Comparison of ENCODE assay signal across 13 mouse cellular contexts in the genomic region with DNA sequence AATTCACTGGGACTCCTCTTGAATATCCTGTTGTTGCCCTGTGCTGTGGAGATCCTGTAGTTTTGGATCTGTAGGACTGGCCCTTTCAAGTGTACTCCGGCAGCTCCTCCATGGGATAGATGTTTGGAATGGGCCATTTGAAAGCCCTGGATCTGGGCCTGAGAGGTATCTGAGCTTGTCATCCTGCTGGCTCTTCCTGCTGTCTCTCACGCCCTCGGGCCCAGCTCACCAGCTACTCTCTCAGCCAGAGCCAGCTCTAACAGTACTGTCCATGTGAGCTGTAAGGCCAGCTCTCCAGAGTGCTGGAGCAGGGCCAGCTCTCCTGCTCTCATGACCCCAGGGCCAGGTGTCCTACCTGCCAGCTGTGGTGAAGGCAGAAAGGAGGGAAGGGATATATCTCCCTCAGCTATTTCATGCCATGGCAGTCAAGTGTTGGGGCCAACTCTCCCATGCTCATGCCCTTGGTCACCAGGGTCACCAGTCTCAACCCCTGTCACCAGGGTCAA. TPM values are rescaled to one million over a fixed set of nuclear protein-coding genes. Genes with fewer than 3 reads are reported as not detected.
DNase-seq lines count a peak whose midpoint lies in the region; ATAC-seq and TF ChIP-seq lines count a peak whose summit lies in the region.
"Had no signal": no experiment of that assay in that cellular context is flagged by ENCODE, and none has a peak within 500 bp of the region (broad histone marks: within the 10 kb centered on the region; RNA-seq: fewer than 3 reads in every experiment).

No protein-coding gene starts in this region.

- no peak for TF ChIP-seq POLR2A in cerebellum, adult 2 months (IDR thresholded peaks at IDR 0.05; ENCODE audit: borderline replicate concordance, insufficient read depth, low read length)
- TF ChIP-seq POLR2A in kidney, adult 2 months (IDR thresholded peaks at IDR 0.05; ENCODE audit: low read depth, low read length), result no peak

- ATAC-seq in kidney, embryonic 15.5 days (replicated peaks; ENCODE audit: low FRiP score), result no peak
- ATAC-seq: intestine, embryonic 16.5 days; midbrain, embryonic 15.5 days had no signal

- H3K4me3 ChIP-seq in cerebellum, adult 2 months (replicated peaks; ENCODE audit: insufficient read depth, low read depth, low read length), result no peak overlapping the region
- no peak overlapping the region for H3K4me3 ChIP-seq in kidney, adult 2 months (ENCODE audit: insufficient read depth, low read depth, low read length)
- no peak overlapping the region for H3K4me3 ChIP-seq in kidney, embryonic 15.5 days (replicated peaks)
- H3K4me3 ChIP-seq: embryonic facial prominence, embryonic 12.5 days; heart, adult 2 months; limb, embryonic 15.5 days; midbrain, embryonic 15.5 days had no signal

- H3K4me1 ChIP-seq in cerebellum, adult 2 months (ENCODE audit: control insufficient read depth, insufficient read depth, low read length), result peaks cover 4% of the 10 kb centered on the region
- H3K4me1 ChIP-seq in kidney, adult 2 months (ENCODE audit: control insufficient read depth, insufficient read depth, low read length), result no peaks in the 10 kb centered on the region
- no peaks in the 10 kb centered on the region for H3K4me1 ChIP-seq in kidney, embryonic 15.5 days
- H3K4me1 ChIP-seq: embryonic facial prominence, embryonic 12.5 days; limb, embryonic 15.5 days; midbrain, embryonic 15.5 days had no signal

- no peak overlapping the region for H3K4me2 ChIP-seq in kidney, embryonic 15.5 days
- H3K4me2 ChIP-seq: embryonic facial prominence, embryonic 12.5 days; hindbrain, embryonic 14.5 days; limb, embryonic 15.5 days; midbrain, embryonic 15.5 days had no signal

- 10% methylated on average over 3 of the region's 3 CpGs for WGBS in cerebellum, adult 2 months
- WGBS in kidney, adult 2 months, result 62% methylated on average over 3 of the region's 3 CpGs
- 91% methylated on average over 3 of the region's 3 CpGs for WGBS in kidney, embryonic 15.5 days

- H3K36me3 ChIP-seq in kidney, adult 2 months (ENCODE audit: control insufficient read depth, insufficient read depth, low read length), result no peaks in the 10 kb centered on the region
- H3K36me3 ChIP-seq in kidney, embryonic 15.5 days, result peaks cover 19% of the 10 kb centered on the region; the same call in 1 of the 2 replicates
- H3K36me3 ChIP-seq: midbrain, embryonic 15.5 days had no signal

- H3K27me3 ChIP-seq in cerebellum, adult 2 months (ENCODE audit: control insufficient read depth, insufficient read depth, low read length), result no peaks in the 10 kb centered on the region
- no peaks in the 10 kb centered on the region for H3K27me3 ChIP-seq in kidney, adult 2 months (replicated peaks; ENCODE audit: control insufficient read depth, insufficient read depth, low read length)
- no peaks in the 10 kb centered on the region for H3K27me3 ChIP-seq in kidney, embryonic 15.5 days
- H3K27me3 ChIP-seq: embryonic facial prominence, embryonic 12.5 days; limb, embryonic 15.5 days; midbrain, embryonic 15.5 days had no signal

- TF ChIP-seq CTCF in cerebellum, adult 2 months (IDR thresholded peaks at IDR 0.05; ENCODE audit: borderline replicate concordance, insufficient read depth, low read depth, low read length), result no peak
- no peak for TF ChIP-seq CTCF in kidney, adult 2 months (conservative IDR thresholded peaks at IDR 0.05; ENCODE audit: insufficient read depth, insufficient read length, low read depth, low read length)

- no peak overlapping the region for H3K9ac ChIP-seq in kidney, embryonic 15.5 days
- H3K9ac ChIP-seq: embryonic facial prominence, embryonic 12.5 days; hindbrain, embryonic 14.5 days; limb, embryonic 15.5 days; midbrain, embryonic 15.5 days had no signal

- no peaks in the 10 kb centered on the region for H3K9me3 ChIP-seq in kidney, embryonic 15.5 days (replicated peaks)
- H3K9me3 ChIP-seq: embryonic facial prominence, embryonic 12.5 days; limb, embryonic 15.5 days; midbrain, embryonic 15.5 days had no signal

- no peak overlapping the region for H3K27ac ChIP-seq in cerebellum, adult 2 months (ENCODE audit: insufficient read depth, low read length)
- H3K27ac ChIP-seq in kidney, adult 2 months (ENCODE audit: insufficient read depth, low read depth, low read length), result no peak overlapping the region
- no peak overlapping the region for H3K27ac ChIP-seq in kidney, embryonic 15.5 days
- H3K27ac ChIP-seq: embryonic facial prominence, embryonic 12.5 days; heart, adult 2 months; hindbrain, embryonic 14.5 days; limb, embryonic 15.5 days; midbrain, embryonic 15.5 days had no signal

- peak; percentile 15 to 16 for DNase-seq in cerebellum, adult 2 months
- no peak for DNase-seq in cerebellum, adult 11 months
- peak; percentile 68 for DNase-seq in kidney, adult 2 months
- DNase-seq in cerebellum, postnatal 25 days, result peak; percentile 27 to 39
- DNase-seq in kidney, postnatal 36 days, result peak; percentile 63 to 83
- no peak for DNase-seq in thymus, postnatal 10 days (ENCODE audit: low spot score in 2 of 2)

RNA-seq across cellular contexts. Expression of a gene that starts 42.4 kb away (rescaled TPM):
- 21.9 and 25.4 TPM in 2 replicates for polyA plus RNA-seq in cerebellum, adult 2 months (2012; rRNA removed)
- polyA plus RNA-seq in kidney, adult 2 months (2012; rRNA removed), result 4.0 and 4.3 TPM in 2 replicates
- polyA plus RNA-seq in kidney, embryonic 15.5 days (2015; fragmentation: Nextera tagmentation; extraction: Ambion mirVana), result 16.5 and 16.6 TPM in 2 replicates

RNA-seq across cellular contexts. Expression of a gene that starts 42.5 kb away (rescaled TPM):
- polyA plus RNA-seq in cerebellum, adult 2 months (2012; rRNA removed), result 20.4 and 24.5 TPM in 2 replicates
- polyA plus RNA-seq in kidney, adult 2 months (2012; rRNA removed), result 11.9 and 13.2 TPM in 2 replicates
- polyA plus RNA-seq in kidney, embryonic 15.5 days (2015; fragmentation: Nextera tagmentation; extraction: Ambion mirVana), result 33.3 and 33.8 TPM in 2 replicates

Comparison
In these comparisons a context has a peak if more than half of its experiments do, and no peak if none do; other contexts are left out.
1. DNase-seq: peak in cerebellum, adult 2 months (2 of 2), kidney, adult 2 months (single experiment), cerebellum, postnatal 25 days (2 of 2) and kidney, postnatal 36 days (2 of 2); none in cerebellum, adult 11 months (single experiment) and thymus, postnatal 10 days (0 of 2).